Mouse (Mus musculus): ENCODE measurements around the gene Bet1l. TPM values are rescaled to one million over a fixed set of nuclear protein-coding genes. Genes with fewer than 3 reads are reported as not detected.

Gene Bet1l
- polyA plus RNA-seq, 1 experiment from 2014 or later: 30.8 TPM

DNA sequence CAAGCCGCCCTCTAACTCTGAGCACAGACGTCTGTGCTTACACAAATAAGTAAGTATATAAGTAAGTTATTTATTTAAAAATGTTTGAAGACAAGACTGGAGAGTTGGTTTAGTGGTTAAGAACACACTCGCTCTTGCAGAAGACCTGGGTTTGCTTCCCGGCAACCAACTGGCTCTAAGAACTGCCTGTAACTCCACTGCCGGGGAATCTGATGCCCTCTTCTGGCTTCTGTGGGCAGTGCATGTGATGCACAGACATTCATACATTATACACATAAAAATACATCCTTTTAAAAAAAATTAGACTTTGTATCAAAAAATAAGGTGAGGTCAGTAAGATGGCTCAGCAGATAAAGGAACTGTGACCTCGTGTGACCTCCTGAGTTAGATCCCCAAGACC lies 46.9 kb downstream of the Bet1l start:
- no peak for ATAC-seq (replicated peaks; ENCODE audit: insufficient number of reproducible peaks, low FRiP score, low TSS enrichment)
- Histone ChIP-seq H3K36me3 (ENCODE audit: control insufficient read depth, insufficient read depth, low read length) (no peaks in the 10 kb centered on the region), H3K4me2 (no peak overlapping the region), H3K9ac (ENCODE audit: low read depth, low read length) (no peak overlapping the region), H3K4me3 (ENCODE audit: low read depth, low read length) (no peak overlapping the region), H3K4me1 (ENCODE audit: control insufficient read depth, insufficient read depth, low read length) (no peaks in the 10 kb centered on the region), H3K27me3 (ENCODE audit: control insufficient read depth, insufficient read depth, low read length) (no peaks in the 10 kb centered on the region), H3K27ac (ENCODE audit: low read depth, low read length) (no peak overlapping the region), H3K9me3 (replicated peaks; ENCODE audit: control insufficient read depth, low read length) (no peaks in the 10 kb centered on the region)
- 89% methylated on average over 6 of the region's 6 CpGs for WGBS (ENCODE audit: insufficient replicate concordance)

- WGBS (ENCODE audit: insufficient replicate concordance): 19% methylated on average over 1 of the region's 1 CpGs
- H3K36me3 ChIP-seq (ENCODE audit: control insufficient read depth, insufficient read depth, low read length): no peaks in the 10 kb centered on the region
- no peak overlapping the region for H3K27ac ChIP-seq (ENCODE audit: low read depth, low read length)
- H3K9me3 ChIP-seq (replicated peaks; ENCODE audit: control insufficient read depth, low read length): no peaks in the 10 kb centered on the region
- no peak overlapping the region for H3K4me3 ChIP-seq (ENCODE audit: low read depth, low read length)
- no peak for ATAC-seq (replicated peaks; ENCODE audit: insufficient number of reproducible peaks, low FRiP score, low TSS enrichment)
- no peak overlapping the region for H3K9ac ChIP-seq (ENCODE audit: low read depth, low read length)
- H3K4me1 ChIP-seq (ENCODE audit: control insufficient read depth, insufficient read depth, low read length): no peaks in the 10 kb centered on the region
- H3K27me3 ChIP-seq (ENCODE audit: control insufficient read depth, insufficient read depth, low read length): no peaks in the 10 kb centered on the region
- H3K4me2 ChIP-seq: no peak overlapping the region
These were observed 51.7 kb downstream of the Bet1l start for GRCm38 (mm10) chr7:140805704-140806103.

Other genes with a start within 250 kb of the Bet1l start
- not detected in 2 replicates for gene Olfr61, start 228.6 kb downstream of the Bet1l start, polyA plus RNA-seq (2014; fragmentation: Nextera tagmentation; extraction: Ambion mirVana)
- not detected in 2 replicates for gene Olfr53, start 211.1 kb downstream of the Bet1l start, polyA plus RNA-seq (2014; fragmentation: Nextera tagmentation; extraction: Ambion mirVana)
- not detected in 2 replicates for gene Olfr539, start 197.6 kb downstream of the Bet1l start, polyA plus RNA-seq (2014; fragmentation: Nextera tagmentation; extraction: Ambion mirVana)
- gene Olfr45, start 175.6 kb downstream of the Bet1l start, polyA plus RNA-seq (2014; fragmentation: Nextera tagmentation; extraction: Ambion mirVana): not detected in 2 replicates
- gene Olfr541, start 160.3 kb downstream of the Bet1l start, polyA plus RNA-seq (2014; fragmentation: Nextera tagmentation; extraction: Ambion mirVana): not detected in 2 replicates
- gene Cyp2e1, start 93.8 kb downstream of the Bet1l start, polyA plus RNA-seq (2014; fragmentation: Nextera tagmentation; extraction: Ambion mirVana): not detected in 2 replicates
- gene Syce1, start 69.7 kb downstream of the Bet1l start, polyA plus RNA-seq (2014; fragmentation: Nextera tagmentation; extraction: Ambion mirVana): 0.25 and 0.70 TPM in 2 replicates
- gene Zfp941, start 35.4 kb downstream of the Bet1l start, polyA plus RNA-seq (2014; fragmentation: Nextera tagmentation; extraction: Ambion mirVana): 0.93 and 1.0 TPM in 2 replicates
- gene Urah, start 22.6 kb downstream of the Bet1l start, polyA plus RNA-seq (2014; fragmentation: Nextera tagmentation; extraction: Ambion mirVana): not detected in 2 replicates
- gene Scgb1c1, start 12.0 kb downstream of the Bet1l start, polyA plus RNA-seq (2014; fragmentation: Nextera tagmentation; extraction: Ambion mirVana): not detected in 2 replicates
- gene Odf3, start 9.8 kb downstream of the Bet1l start, polyA plus RNA-seq (2014; fragmentation: Nextera tagmentation; extraction: Ambion mirVana): not detected in 2 replicates
- gene Gm45785, start 1.2 kb downstream of the Bet1l start, polyA plus RNA-seq (2014; fragmentation: Nextera tagmentation; extraction: Ambion mirVana): not detected in 2 replicates
- gene Ric8a, start 620 bp downstream of the Bet1l start, polyA plus RNA-seq (2014; fragmentation: Nextera tagmentation; extraction: Ambion mirVana): 38.9 and 47.8 TPM in 2 replicates
- gene Psmd13, start 24.4 kb upstream of the Bet1l start, polyA plus RNA-seq (2014; fragmentation: Nextera tagmentation; extraction: Ambion mirVana): 102 and 139 TPM in 2 replicates
- 31.9 and 34.8 TPM in 2 replicates for gene Sirt3, start 24.7 kb upstream of the Bet1l start, polyA plus RNA-seq (2014; fragmentation: Nextera tagmentation; extraction: Ambion mirVana)
- gene Cox8b, start 42.9 kb upstream of the Bet1l start, polyA plus RNA-seq (2014; fragmentation: Nextera tagmentation; extraction: Ambion mirVana): 69.2 and 75.4 TPM in 2 replicates
- gene Nlrp6, start 63.3 kb upstream of the Bet1l start, polyA plus RNA-seq (2014; fragmentation: Nextera tagmentation; extraction: Ambion mirVana): not detected in 2 replicates
- gene Pgghg, start 83.8 kb upstream of the Bet1l start, polyA plus RNA-seq (2014; fragmentation: Nextera tagmentation; extraction: Ambion mirVana): 11.1 and 12.0 TPM in 2 replicates
- 0.34 TPM in 1 of 2 replicates, not detected in the other for gene Ifitm5, start 92.7 kb upstream of the Bet1l start, polyA plus RNA-seq (2014; fragmentation: Nextera tagmentation; extraction: Ambion mirVana)
- 0.46 TPM in 1 of 2 replicates, not detected in the other for gene Gm45717, start 98.4 kb upstream of the Bet1l start, polyA plus RNA-seq (2014; fragmentation: Nextera tagmentation; extraction: Ambion mirVana)
- gene Ifitm2, start 98.4 kb upstream of the Bet1l start, polyA plus RNA-seq (2014; fragmentation: Nextera tagmentation; extraction: Ambion mirVana): 420 and 429 TPM in 2 replicates
- gene Ifitm1, start 109.6 kb upstream of the Bet1l start, polyA plus RNA-seq (2014; fragmentation: Nextera tagmentation; extraction: Ambion mirVana): 4.8 and 7.6 TPM in 2 replicates
- gene Ifitm3, start 153.2 kb upstream of the Bet1l start, polyA plus RNA-seq (2014; fragmentation: Nextera tagmentation; extraction: Ambion mirVana): 32.5 and 36.2 TPM in 2 replicates
- gene Ifitm6, start 160.3 kb upstream of the Bet1l start, polyA plus RNA-seq (2014; fragmentation: Nextera tagmentation; extraction: Ambion mirVana): 0.26 TPM in 1 of 2 replicates, not detected in the other
- gene Gm17387, start 171.6 kb upstream of the Bet1l start, polyA plus RNA-seq (2014; fragmentation: Nextera tagmentation; extraction: Ambion mirVana): not detected in 2 replicates
- gene B4galnt4, start 203.5 kb upstream of the Bet1l start, polyA plus RNA-seq (2014; fragmentation: Nextera tagmentation; extraction: Ambion mirVana): 1.4 and 2.6 TPM in 2 replicates
- gene Pkp3, start 220.6 kb upstream of the Bet1l start, polyA plus RNA-seq (2014; fragmentation: Nextera tagmentation; extraction: Ambion mirVana): 0.67 and 0.68 TPM in 2 replicates
- 2.3 and 3.0 TPM in 2 replicates for gene Sigirr, start 243.0 kb upstream of the Bet1l start, polyA plus RNA-seq (2014; fragmentation: Nextera tagmentation; extraction: Ambion mirVana)